Mouse (Mus musculus): ENCODE measurements around the gene Cdk2ap2.
"Not testable (repeated sequence)": the region's sequence is repeated elsewhere in the genome, so short reads cannot be mapped to it uniquely, and the experiment has no call there.

The Cdk2ap2 gene

GRCm38 (mm10) chr19:4118350-4118749 lies 21.4 kb downstream of the Cdk2ap2 start:
- DNase-seq = no peak

GRCm38 (mm10) chr19:4119716-4120487 lies 22.9 kb downstream of the Cdk2ap2 start:
- DNase-seq = no peak

GRCm38 (mm10) chr19:4120496-4120895 lies 23.5 kb downstream of the Cdk2ap2 start:
- DNase-seq = no peak

DNA sequence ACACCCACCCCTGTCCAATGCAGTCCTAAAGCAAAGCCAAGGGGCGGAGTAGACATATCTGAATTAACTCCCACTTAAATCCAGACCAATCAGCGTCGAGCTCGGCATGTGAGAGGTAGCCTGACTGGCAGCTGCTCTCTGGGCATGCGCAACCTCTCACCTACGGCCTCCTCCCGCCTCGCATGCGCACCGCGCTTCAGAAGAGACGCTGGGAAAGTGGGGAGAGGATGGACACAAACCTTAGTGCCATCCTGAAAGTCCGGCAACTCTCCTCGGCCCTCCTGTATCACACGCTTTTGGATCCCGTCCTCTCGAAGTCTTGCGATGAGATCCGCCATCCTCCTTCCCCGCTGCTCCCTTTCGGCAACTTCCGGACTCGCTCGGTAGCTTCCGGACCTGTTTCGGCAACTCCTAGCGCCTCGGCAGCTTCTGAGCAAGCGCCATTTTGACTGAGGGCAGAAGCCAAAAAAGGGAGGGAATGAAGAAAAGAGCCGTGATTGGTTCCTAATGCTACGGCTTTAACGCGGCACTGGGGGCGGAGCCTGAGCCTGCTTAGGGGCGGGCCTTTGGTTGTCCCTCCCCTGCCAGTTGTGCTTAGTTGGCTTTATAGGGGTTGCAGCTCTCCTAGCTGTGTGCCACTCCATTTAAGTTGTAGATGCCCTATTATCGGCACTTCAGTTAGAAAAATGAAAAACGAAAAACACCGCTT lies 24.3 kb downstream of the Cdk2ap2 start:
- DNase-seq = peak; percentile 98 to 100

DNA sequence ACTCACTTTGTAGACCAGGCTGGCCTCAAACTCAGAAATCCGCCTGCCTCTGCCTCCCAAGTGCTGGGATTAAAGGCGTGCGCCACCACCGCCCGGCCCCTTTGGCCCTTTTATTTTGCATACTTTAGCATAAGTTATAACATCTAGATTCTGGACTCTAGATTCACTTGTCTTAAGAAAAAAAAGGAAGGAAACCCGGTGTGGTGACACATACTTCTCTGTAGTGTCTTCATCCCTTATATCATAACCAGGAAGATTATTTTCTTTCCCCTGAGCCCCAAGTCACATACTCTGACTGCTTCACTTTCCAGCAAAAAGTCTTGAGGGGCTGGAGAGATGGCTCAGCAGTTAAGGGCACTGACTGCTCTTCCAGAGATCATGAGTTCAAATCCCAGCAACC lies 24.9 kb downstream of the Cdk2ap2 start:
- DNase-seq = not testable (repeated sequence)

- no peak for DNase-seq
These were observed 25.7 kb downstream of the Cdk2ap2 start for GRCm38 (mm10) chr19:4122411-4123370.

DNA sequence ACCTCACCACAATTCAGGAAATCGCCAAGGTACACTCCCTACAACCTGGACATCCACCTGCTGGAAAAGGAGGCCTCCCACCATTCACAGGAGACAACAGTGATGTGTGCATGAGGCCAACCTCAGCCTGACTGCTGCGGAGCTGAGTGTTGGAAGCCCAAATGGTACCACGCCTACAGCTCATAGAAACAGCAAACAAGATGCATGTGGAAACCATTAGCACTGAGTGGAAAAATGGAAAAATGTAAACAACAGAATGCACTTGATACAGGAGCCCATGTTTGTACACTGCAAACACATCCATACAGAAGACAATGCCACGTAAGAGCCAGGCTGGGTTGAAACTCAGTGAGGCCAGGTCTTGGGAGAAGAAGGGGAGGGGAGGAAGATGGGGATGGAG lies 27.4 kb downstream of the Cdk2ap2 start:
- DNase-seq = no peak

DNA sequence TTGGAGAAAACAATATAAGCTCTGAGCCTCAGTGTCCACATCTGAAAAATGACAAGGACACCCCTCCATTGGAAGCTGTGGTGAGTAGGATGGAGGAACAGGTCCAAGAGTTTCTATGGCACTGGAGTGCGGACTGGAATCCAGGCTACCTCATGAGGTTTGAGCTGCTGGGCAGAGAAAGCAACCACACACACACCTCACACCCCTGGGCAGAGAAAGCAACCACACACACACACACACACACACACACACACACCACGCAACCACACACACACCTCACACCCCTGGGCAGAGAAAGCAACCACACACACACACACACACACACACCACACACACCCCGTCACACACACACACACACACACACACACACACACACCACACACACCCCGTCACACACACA lies 28.3 kb downstream of the Cdk2ap2 start:
- not testable (repeated sequence) for DNase-seq

- peak; percentile 98 to 100 for DNase-seq
These were observed 29.0 kb downstream of the Cdk2ap2 start, which contains the start of gene Aip for GRCm38 (mm10) chr19:4125741-4126696. Gene Aip (minus strand): TSS chr19:4125858.

- DNase-seq = peak in 1 of 2 experiments; percentile 18
These were observed 29.9 kb downstream of the Cdk2ap2 start for GRCm38 (mm10) chr19:4126759-4127495.

GRCm38 (mm10) chr19:4129462-4129861 lies 32.5 kb downstream of the Cdk2ap2 start:
- no peak for DNase-seq

DNA sequence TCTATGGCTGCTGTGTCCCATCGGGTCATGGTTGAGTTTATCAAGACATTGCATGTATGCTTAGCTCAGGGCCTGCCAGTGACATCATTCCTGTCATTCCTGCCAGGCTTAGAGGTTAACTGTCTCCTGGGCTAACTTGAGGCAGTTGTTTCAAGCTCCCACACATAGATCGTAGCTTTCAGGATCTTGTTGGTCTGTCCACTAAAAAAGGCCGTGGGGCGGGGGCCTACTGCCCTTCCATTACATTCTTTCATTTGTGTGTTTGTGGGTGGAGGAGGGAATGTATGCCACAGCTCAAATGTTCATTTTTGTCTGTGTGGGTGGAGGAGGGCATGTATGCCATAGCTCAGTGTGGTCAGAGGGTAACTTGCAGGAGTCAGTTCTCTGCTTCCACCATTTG lies 33.1 kb downstream of the Cdk2ap2 start:
- DNase-seq = no peak

GRCm38 (mm10) chr19:4131075-4131474 lies 34.1 kb downstream of the Cdk2ap2 start:
- no peak for DNase-seq

- DNase-seq = no peak
These were observed 34.8 kb downstream of the Cdk2ap2 start for GRCm38 (mm10) chr19:4131768-4132167.

- DNase-seq = peak in 1 of 2 experiments; percentile 35
These were observed 37.4 kb downstream of the Cdk2ap2 start for GRCm38 (mm10) chr19:4134354-4134753.

DNA sequence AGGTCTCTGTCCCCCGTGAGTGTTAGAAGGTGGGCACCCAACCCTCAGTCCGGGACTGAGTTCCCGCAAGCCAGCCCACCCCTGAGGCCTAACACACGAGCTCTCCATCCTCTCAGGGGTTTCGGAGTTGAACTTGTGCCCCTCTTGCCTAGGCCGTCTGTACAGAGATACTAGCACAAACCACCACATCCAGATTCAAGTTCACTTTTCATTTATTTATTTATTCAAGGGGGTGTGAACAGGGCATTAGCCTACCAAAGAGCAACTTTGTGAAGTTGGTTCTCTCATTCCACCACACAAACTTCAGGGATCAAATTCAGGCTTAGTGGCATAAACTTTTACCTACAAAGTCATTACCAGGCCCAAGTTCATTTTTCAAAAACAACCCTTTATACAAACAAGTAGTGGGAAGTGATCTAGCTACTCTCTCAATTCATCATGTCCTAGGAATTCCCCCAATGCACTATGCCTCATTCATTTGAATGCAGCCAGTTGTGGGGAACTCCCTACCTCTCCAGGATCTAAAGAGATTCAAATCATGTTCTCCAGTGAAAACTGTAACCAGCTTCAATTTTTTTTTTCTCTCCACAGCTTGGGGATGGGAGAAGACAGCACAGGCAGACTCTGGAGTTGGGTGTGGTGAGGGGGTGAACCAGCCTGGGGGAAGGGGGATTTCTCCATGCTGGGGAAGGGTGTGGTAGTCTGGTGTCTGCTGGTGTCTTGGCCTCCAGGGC lies 38.4 kb downstream of the Cdk2ap2 start:
- peak in 1 of 2 experiments; percentile 30 for DNase-seq

- DNase-seq = peak in 1 of 2 experiments; percentile 27
These were observed 39.0 kb downstream of the Cdk2ap2 start for GRCm38 (mm10) chr19:4135963-4136345.

GRCm38 (mm10) chr19:4136463-4136862 lies 39.5 kb downstream of the Cdk2ap2 start:
- DNase-seq = peak in 1 of 2 experiments; percentile 31

DNA sequence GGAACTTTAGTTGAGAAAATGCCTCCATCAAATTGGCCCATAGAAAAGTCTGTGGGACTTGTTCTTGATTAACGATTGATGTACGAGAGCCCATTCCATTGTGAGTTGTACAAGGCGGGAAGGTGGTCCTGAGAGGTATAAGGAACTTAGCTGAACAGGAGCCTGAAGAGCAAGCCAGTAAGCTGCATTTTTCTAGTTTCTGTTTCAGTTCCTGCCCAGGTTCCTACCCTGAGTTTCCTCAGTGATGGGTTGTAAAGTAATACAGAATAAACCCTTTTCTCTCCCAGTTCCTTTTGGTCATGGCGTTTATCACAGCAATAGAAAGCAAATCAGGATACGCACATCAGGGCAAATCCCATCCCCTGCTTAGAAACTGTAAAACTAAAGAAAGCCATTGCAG lies 40.9 kb downstream of the Cdk2ap2 start:
- DNase-seq = no peak

DNA sequence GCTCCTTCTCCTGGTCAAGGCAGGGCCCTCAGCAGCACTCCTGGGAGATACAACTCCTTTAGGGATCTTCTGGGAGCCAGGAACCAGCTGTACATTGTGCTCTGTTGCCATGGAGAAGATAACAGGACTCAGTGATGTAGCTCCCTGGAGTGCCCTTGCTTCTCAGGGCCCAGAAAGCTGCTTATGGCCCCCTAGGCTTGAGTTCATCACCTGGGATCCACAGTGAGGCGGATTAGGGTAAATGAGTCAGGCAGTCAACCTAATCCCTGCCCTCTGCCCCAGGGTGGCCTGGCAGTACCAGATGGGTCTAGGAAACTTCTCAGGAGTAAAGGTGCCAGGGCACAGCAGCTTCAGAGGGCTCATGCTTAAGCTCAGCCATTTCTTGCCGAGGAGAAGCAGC lies 42.5 kb downstream of the Cdk2ap2 start, which contains the start of gene Gpr152:
Gene Gpr152 (plus strand): TSS at position 342 of the 400 bp plus-strand sequence.
- peak in 1 of 2 experiments; percentile 17 for DNase-seq
